Mouse (Mus musculus) layer of hippocampus, adult 2 months (tissue): ENCODE data around the gene Epb41l3. TPM values are rescaled to one million over a fixed set of nuclear protein-coding genes. Genes with fewer than 3 reads are reported as not detected.

Source experiments
- DNase-seq, 2 experiments: peaks; one replicate each; pipeline ENCODE4 v3.0.0; 2022; ENCODE audit warnings: low spot score in 2 of 2
- H3K27ac ChIP-seq: fragments of 200-600 bp; 2 replicates; pipeline ENCODE4 v1.8.1; 2022
- H3K4me3 ChIP-seq: fragments of 200-600 bp; 2 replicates; pipeline ENCODE4 v1.8.1; 2022; ENCODE audit warnings: mild to moderate bottlenecking
- CTCF ChIP-seq: fragments of 200-600 bp; conservative IDR thresholded peaks from 2 replicates; pipeline ENCODE4 v1.8.1; 2022; ENCODE audit warnings: antibody characterized with exemption, mild to moderate bottlenecking, moderate library complexity
- long read RNA-seq, 2 experiments: library from polyadenylated mRNA; stranded (forward); transcript quantifications; one replicate each; pipeline ENCODE4 v2.0.0; 2021; ENCODE audit warnings: borderline mapping rate in 2 of 2
- total RNA-seq, 2 experiments: library from RNA; stranded (reverse); gene quantifications; 2 replicates each; pipeline ENCODE4 v1.2.3; 2021

Epb41l3 gene
- total RNA-seq = 100 to 1,000 TPM; 124 to 129 TPM
- long read RNA-seq, experiment 1, full-length matches to known transcripts = 21 of 86 reads
- long read RNA-seq, experiment 1, partial matches to known transcripts = 20 of 86 reads
- long read RNA-seq, experiment 1, other reads (novel, unspliced or antisense) = 45 of 86 reads
- long read RNA-seq, experiment 2, full-length matches to known transcripts = 31 of 120 reads
- long read RNA-seq, experiment 2, partial matches to known transcripts = 16 of 120 reads
- long read RNA-seq, experiment 2, other reads (novel, unspliced or antisense) = 73 of 120 reads

GRCm38 (mm10) chr17:69075501-69076237 lies at the start of gene Epb41l3:
Epb41l3 (plus strand) TSS chr17:69075683.
- TF ChIP-seq CTCF = 0 out of 2 replicates have a peak, but pooled peaks have one; percentile 9
- peak; percentile 73 to 82 for DNase-seq
- Histone ChIP-seq H3K4me3 (peak within 1 kb of the TSS; percentile 73), H3K27ac (peak within 1 kb of the TSS; percentile 64; the same call in 1 of the 2 replicates)

DNA sequence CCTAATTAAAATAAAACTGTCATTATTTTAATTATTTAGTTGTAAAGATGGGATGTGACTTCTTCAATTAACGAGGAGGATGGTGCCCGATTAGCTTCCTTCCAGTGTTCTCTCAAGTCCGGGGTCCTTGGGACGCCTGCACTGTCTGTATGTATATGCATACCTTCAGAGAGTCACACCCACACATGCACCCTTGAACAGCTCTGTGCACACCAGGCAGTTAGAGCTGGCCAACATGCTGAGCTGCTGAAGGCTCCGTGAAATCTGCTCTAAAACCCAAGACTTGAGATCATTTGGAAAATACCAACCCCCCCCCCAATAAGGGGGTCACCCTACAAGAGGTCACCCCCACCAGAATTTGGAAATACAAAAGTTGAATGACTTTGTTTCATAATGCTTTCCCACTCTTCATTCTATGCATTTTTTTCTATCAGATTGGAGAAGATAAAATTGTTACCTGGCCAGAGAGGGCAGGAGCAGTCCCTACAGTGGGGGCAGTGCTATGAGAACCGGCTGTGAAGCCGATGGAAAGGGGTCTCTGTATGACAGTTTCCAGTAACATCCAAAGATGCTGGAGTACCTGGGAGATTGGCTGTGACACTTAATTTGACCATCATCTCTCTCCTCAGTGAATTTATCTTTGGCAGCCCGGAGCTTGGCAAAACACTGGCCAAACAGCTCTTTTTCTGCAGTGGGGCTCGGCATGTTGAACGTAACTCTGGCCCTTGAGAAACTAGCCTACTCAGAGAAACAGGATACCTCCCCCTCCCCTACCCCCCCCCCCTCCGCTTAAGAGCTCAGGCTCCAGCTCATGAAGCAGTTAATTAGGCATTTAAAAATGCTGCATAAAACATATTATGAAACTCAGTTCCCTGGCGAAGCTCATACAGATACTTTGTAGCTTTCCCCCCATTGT lies 36.5 kb upstream of the Epb41l3 start:
- Histone ChIP-seq H3K27ac (no peak overlapping the region), H3K4me3 (no peak overlapping the region)
- no peak for TF ChIP-seq CTCF
- DNase-seq = no peak

- DNase-seq = no peak
- Histone ChIP-seq H3K4me3 (no peak overlapping the region), H3K27ac (no peak overlapping the region)
- no peak for TF ChIP-seq CTCF
Measured at GRCm38 (mm10) chr17:69041516-69041915, 34.0 kb upstream of the Epb41l3 start.

GRCm38 (mm10) chr17:69048826-69049225 lies 26.7 kb upstream of the Epb41l3 start:
- no peak for DNase-seq
- H3K27ac ChIP-seq = no peak overlapping the region
- H3K4me3 ChIP-seq = no peak overlapping the region
- TF ChIP-seq CTCF = no peak

DNA sequence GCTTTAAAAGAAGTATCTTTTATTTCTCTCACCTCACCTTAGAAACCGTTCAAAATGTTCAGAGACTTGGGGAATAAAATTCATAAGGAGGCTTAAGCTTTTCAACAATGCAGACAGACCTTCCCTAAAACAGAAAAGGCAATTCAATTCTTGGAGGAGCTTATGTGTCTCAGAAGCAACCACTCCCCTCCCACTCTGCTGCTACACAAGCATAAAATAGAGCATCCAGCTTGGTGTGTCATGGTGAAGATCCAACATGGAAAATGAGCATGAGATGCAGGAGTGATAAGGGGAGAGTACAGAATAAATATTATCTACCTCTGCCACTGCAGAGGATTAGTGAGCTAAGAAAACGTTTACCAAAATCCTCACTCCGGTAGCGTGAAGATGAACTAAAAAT lies 21.5 kb upstream of the Epb41l3 start:
- Histone ChIP-seq H3K27ac (no peak overlapping the region), H3K4me3 (no peak overlapping the region)
- no peak for TF ChIP-seq CTCF
- DNase-seq = no peak

DNA sequence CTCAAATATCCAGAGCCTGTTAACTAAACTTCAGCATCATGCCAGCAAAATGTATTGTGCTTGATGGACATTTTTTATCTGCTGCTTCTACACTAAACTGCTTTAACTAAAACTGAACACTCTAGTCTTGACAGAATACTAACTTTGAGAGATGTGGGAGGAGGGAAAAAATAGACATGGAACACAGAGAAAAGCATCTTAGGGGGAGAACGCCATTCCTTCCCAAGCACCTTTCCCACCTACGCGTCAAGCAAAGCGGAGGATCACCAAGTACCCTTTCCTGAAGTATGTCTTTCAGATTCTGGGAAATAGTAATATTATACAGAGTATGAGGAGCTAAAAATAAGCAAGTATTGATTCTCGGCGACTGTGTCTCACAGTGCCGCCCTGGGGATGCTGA lies 15.7 kb upstream of the Epb41l3 start:
- no peak for DNase-seq
- no peak for TF ChIP-seq CTCF
- H3K4me3 ChIP-seq = no peak overlapping the region
- H3K27ac ChIP-seq = no peak overlapping the region

DNA sequence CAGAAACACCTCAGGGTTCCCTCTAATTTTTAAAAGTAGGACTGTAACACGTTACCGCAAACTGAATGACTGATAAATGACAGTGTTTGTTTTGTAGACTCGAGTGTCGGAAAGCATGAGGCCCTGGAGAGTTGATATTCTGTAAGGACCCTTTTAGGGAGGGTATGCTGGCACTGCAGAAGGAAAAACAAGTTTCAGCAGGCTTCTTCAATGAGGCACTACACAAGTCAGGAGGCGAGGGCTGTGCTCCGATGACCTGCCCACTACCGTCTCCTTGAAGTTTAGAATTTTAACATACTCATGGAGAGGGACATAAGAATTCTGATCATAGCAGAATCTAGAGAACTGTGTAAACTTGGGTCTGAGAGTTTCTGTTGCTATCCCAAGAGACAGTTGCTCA lies 15.1 kb upstream of the Epb41l3 start:
- no peak for DNase-seq
- no peak for TF ChIP-seq CTCF
- Histone ChIP-seq H3K4me3 (no peak overlapping the region), H3K27ac (no peak overlapping the region)

DNA sequence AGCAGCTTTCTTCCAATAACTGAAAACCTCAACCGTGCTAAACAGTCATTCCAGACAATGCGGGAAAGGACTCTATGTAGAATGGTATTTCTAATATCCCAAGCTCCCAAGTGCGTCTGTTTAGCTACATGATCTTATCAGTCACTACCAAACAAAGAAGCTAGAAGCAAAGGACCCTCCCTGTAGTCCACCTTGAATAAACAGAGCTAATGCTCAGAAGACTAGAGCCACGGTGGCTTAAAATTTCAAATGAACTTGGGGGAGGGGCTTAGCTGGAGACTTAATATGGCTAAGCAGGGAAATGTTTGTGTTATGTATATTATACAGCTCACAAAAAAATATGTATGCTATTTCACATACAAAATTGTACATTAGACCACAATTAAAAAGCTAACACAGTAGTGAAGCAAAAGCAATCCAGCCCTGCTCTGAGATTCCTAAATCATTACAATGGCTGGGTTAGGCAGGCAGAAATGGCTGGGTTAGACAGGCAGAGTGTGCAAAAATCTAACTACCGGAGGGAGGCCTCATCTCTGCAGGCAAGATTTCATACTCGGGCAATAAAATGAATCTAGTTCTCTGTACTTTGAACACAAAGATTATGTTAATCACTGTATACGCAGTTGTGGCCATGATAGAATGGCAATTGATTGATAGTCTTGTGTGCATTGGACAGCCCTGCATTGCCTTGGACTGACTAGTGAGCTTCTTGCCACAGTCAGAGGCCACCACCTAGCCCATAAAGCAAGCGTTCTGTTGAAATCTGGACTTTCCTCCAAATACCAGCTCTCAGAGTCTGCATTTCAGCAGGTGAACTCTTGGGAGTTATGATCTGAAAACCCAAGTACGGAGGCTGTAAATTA lies 13.4 kb upstream of the Epb41l3 start:
- no peak overlapping the region for H3K27ac ChIP-seq
- TF ChIP-seq CTCF = no peak
- H3K4me3 ChIP-seq = no peak overlapping the region
- DNase-seq = no peak

DNA sequence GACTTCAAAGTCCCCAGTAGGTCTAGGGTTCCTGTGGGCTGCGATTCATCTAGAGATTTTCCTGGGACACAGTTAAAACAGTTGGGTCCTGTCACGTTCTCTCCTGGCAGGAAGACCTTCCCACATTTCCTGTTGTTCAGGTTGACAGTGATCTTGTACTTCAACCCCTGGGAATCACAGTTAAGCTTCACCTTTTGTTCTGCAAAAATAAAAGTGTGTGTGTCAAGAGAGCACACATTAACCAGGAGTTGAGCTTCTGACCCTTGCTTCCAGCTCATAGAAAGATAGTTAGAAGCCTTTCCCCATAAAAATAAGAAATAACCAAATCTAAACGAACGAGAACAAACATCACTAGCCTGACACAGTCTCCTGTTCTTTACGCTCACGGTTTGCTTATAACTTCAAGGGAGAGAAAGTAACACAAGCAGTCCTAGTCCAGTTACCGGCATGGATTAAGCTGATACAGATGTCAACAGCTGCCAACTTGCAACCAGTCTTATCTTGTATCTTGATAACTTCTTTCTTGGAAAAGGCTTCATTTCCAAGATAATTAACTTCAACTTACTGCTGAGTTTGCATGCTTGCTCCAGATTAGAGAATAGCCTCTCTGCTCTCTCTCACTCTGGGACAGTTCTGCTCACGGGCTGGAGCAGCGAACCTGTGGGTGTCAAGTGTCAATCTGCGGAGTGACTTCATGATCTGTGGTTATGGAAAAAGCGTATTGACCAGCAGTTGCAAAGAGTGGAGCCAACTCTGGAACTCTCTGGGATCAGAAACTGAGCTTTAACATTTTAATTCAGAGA lies 7.3 kb upstream of the Epb41l3 start:
- Histone ChIP-seq H3K27ac (no peak overlapping the region), H3K4me3 (no peak overlapping the region)
- TF ChIP-seq CTCF = no peak
- DNase-seq = no peak

GRCm38 (mm10) chr17:69074095-69074494 lies 1.4 kb upstream of the Epb41l3 start:
- Histone ChIP-seq H3K4me3 (no peak overlapping the region), H3K27ac (no peak overlapping the region)
- TF ChIP-seq CTCF = no peak
- DNase-seq = no peak

DNA sequence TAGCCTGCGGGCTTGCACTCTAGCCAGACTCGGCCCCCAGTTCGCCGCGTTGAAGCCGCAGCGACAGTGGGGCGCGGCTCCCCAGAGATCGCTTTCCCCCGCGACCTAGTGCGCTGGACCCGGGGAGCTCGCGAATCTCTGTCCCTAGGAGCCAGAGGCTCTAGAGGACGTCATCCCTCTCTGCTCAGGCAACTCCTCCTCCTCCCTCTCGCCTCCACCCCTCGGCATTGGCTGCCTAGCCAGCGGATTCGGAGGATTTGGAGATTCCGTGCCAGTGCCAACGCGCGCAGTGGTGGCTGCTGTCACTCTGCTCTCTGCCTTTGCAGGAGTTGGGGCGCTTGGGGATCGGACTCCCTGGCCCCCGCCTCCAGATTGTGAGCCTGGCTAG lies 749 bp downstream of the Epb41l3 start:
- TF ChIP-seq CTCF = no peak
- peak; percentile 55 to 62 for DNase-seq
- H3K27ac ChIP-seq = peak overlapping the region; percentile 64; the same call in 1 of the 2 replicates
- H3K4me3 ChIP-seq = peak overlapping the region; percentile 73
